Mouse (Mus musculus) liver, postnatal 0 days (tissue): ENCODE data around the gene Ddx49. TPM values are rescaled to one million over a fixed set of nuclear protein-coding genes. Genes with fewer than 3 reads are reported as not detected.
A peak's percentile ranks its signal among the peaks of the same experiment; 100 is the strongest.

Experiments used
- ATAC-seq: fragments of 200-750 bp; cut with Nextera tagmentation; 2 replicates; pipeline ENCODE4 v1.8.0; 2017; ENCODE audit warnings: mild to moderate bottlenecking, moderate library complexity
- DNase-seq: peaks from one replicate; pipeline ENCODE4 v3.0.0-alpha.2; 2016
- H3K27ac ChIP-seq: fragments of 300-500 bp; sonication (generic); 2 replicates; pipeline ENCODE4 v1.5.1; 2014; ENCODE audit warnings: antibody characterized with exemption, moderate library complexity, mild to moderate bottlenecking, low read depth
- H3K27me3 ChIP-seq: fragments of 300-500 bp; sonication (generic); 2 replicates; pipeline ENCODE4 v1.6.1; 2014; ENCODE audit warnings: low read length, control low read depth, mixed read lengths; ENCODE audit not compliant: insufficient read depth
- H3K36me3 ChIP-seq: fragments of 300-500 bp; sonication (generic); replicated peaks from 2 replicates; pipeline ENCODE4 v1.6.1; 2014; ENCODE audit warnings: mild to moderate bottlenecking, control low read depth, low read length, moderate library complexity, mixed read lengths; ENCODE audit not compliant: insufficient read depth
- H3K4me1 ChIP-seq: fragments of 300-500 bp; sonication (generic); 2 replicates; pipeline ENCODE4 v1.6.1; 2014; ENCODE audit warnings: antibody characterized with exemption, mild to moderate bottlenecking, control low read depth; ENCODE audit not compliant: insufficient read depth
- H3K4me2 ChIP-seq: fragments of 300-500 bp; sonication (generic); 2 replicates; pipeline ENCODE4 v1.6.1; 2014; ENCODE audit warnings: low read depth, mild to moderate bottlenecking, low read length, moderate library complexity, mixed read lengths
- H3K4me3 ChIP-seq: fragments of 300-500 bp; sonication (generic); 2 replicates; pipeline ENCODE4 v1.5.1; 2014; ENCODE audit warnings: low read depth, low read length
- H3K9ac ChIP-seq: fragments of 300-500 bp; sonication (generic); replicated peaks from 2 replicates; pipeline ENCODE4 v1.6.1; 2014; ENCODE audit warnings: mild to moderate bottlenecking, moderate library complexity
- H3K9me3 ChIP-seq: fragments of 300-500 bp; sonication (generic); 2 replicates; pipeline ENCODE4 v1.6.1; 2016; ENCODE audit warnings: mild to moderate bottlenecking, control low read depth, low read length, mixed read lengths
- CTCF ChIP-seq: sonication (generic); IDR thresholded peaks from 2 replicates; pipeline ENCODE4 v1.5.1; 2016; ENCODE audit warnings: antibody characterized with exemption, low read depth
- EP300 ChIP-seq: IDR thresholded peaks from 2 replicates; pipeline ENCODE4 v1.6.1; 2016; ENCODE audit warnings: antibody characterized with exemption, low read depth, mild to moderate bottlenecking
- WGBS: fragments of 180-500 bp; shearing (Covaris S2); extraction: QIAGEN DNeasy Blood & Tissue Kit; methylation state at CpG from one replicate; pipeline ENCODE4 v1.1.7; 2014; ENCODE audit not compliant: insufficient replicate concordance; 5-methylcytosine and 5-hydroxymethylcytosine counted together
- polyA plus RNA-seq: library from polyadenylated mRNA; unstranded; fragments of >200 nt; fragmentation: Nextera tagmentation; extraction: Ambion mirVana; gene quantifications from 2 replicates; pipeline ENCODE4 v1.2.1, GENCODE M21; 2015

Ddx49 gene
- polyA plus RNA-seq, 1 experiment from 2014 or later, result 15.2 TPM

DNA sequence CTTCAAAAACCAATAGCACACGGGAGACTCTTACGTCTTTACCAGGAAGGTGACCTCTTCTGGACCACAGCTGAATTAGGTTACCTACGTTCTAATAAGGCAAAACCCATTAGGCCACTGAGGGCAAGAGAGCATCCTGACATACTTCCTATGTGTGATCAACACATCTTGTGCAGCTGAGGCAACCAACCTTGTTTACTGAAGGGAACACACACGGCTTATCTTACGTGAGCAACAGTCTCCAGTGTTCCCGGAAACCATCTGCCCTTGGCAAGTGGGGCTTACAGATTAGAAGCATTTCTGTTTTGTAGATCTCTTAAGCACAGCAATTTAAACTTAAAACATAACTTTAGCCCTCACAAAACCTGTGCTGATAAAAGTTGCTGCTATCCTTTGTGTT, 25.2 kb upstream of the Ddx49 start:
- Histone ChIP-seq H3K27ac (peak overlapping the region; percentile 78), H3K36me3 (peaks cover 19% of the 10 kb centered on the region), H3K27me3 (no peaks in the 10 kb centered on the region), H3K4me1 (peaks cover 15% of the 10 kb centered on the region), H3K4me2 (no peak overlapping the region), H3K9ac (no peak overlapping the region), H3K9me3 (no peaks in the 10 kb centered on the region), H3K4me3 (no peak overlapping the region)
- ATAC-seq (peak; percentile 66), DNase-seq (no peak)
- TF ChIP-seq CTCF (no peak), EP300 (peak; percentile 96)
- 75% methylated on average over 6 of the region's 6 CpGs for WGBS

DNA sequence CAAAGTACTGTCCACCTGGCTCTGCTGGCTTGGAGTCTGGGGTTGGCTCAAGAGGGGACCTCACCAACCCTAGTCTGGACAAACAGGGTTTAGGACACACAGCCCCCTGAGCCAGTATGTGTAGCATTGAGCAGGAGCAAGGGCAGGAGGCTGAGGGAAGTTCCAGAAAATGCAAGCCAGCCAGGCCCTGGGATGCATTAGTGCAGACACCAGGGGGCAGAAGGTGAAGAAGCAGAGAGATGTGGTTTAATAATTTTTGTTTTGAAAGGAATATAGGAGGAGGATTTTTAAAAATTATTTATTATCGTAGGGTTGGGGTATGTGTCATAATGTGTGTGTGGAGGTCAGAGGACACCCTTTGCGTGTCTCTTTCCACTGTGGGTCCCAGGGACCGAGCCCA, 21.4 kb upstream of the Ddx49 start:
- WGBS, result 80% methylated on average over 3 of the region's 3 CpGs
- no peak overlapping the region for H3K4me2 ChIP-seq

DNA sequence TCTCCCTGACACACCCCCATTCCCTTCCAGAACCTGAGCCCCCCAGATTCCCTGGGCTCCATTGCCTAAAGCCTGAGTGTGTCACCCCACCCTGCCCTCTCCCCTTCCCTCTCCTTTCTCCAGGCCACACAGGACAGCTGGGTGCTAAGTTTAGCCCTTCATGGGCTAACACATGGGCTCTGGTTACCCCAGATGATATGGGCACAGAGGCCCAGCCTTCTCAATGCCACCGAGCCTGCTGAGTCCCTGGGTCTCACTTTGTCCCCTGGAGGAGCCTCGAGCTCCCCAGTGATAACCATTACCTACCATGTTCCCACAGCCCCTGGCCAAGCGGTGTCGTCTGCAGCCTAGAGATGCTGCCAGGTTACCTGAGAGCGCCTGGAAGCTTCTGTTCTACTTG, 15.6 kb upstream of the Ddx49 start:
- DNase-seq (no peak), ATAC-seq (no peak)
- H3K4me3 ChIP-seq, result no peak overlapping the region
- peaks cover 11% of the 10 kb centered on the region for H3K4me1 ChIP-seq
- H3K27ac ChIP-seq, result no peak overlapping the region
- no peak for TF ChIP-seq CTCF
- no peak for TF ChIP-seq EP300
- H3K9ac ChIP-seq, result no peak overlapping the region
- H3K36me3 ChIP-seq, result peaks cover 8% of the 10 kb centered on the region; the same call in 1 of the 2 replicates
- no peaks in the 10 kb centered on the region for H3K9me3 ChIP-seq
- peaks cover 29% of the 10 kb centered on the region for H3K27me3 ChIP-seq
- 78% methylated on average over 5 of the region's 5 CpGs for WGBS
- H3K4me2 ChIP-seq, result no peak overlapping the region

More for the DNA sequence above, 21.4 kb upstream of the Ddx49 start:
- no peak overlapping the region for H3K27ac ChIP-seq
- 0 out of 2 replicates have a peak, but pooled peaks cover 4% of the 10 kb centered on the region for H3K4me1 ChIP-seq
- ATAC-seq (no peak), DNase-seq (no peak)
- TF ChIP-seq CTCF (peak; percentile 44), EP300 (no peak)
- H3K9ac ChIP-seq, result no peak overlapping the region
- H3K9me3 ChIP-seq, result no peaks in the 10 kb centered on the region
- no peak overlapping the region for H3K4me3 ChIP-seq
- no peaks in the 10 kb centered on the region for H3K36me3 ChIP-seq
- no peaks in the 10 kb centered on the region for H3K27me3 ChIP-seq

DNA sequence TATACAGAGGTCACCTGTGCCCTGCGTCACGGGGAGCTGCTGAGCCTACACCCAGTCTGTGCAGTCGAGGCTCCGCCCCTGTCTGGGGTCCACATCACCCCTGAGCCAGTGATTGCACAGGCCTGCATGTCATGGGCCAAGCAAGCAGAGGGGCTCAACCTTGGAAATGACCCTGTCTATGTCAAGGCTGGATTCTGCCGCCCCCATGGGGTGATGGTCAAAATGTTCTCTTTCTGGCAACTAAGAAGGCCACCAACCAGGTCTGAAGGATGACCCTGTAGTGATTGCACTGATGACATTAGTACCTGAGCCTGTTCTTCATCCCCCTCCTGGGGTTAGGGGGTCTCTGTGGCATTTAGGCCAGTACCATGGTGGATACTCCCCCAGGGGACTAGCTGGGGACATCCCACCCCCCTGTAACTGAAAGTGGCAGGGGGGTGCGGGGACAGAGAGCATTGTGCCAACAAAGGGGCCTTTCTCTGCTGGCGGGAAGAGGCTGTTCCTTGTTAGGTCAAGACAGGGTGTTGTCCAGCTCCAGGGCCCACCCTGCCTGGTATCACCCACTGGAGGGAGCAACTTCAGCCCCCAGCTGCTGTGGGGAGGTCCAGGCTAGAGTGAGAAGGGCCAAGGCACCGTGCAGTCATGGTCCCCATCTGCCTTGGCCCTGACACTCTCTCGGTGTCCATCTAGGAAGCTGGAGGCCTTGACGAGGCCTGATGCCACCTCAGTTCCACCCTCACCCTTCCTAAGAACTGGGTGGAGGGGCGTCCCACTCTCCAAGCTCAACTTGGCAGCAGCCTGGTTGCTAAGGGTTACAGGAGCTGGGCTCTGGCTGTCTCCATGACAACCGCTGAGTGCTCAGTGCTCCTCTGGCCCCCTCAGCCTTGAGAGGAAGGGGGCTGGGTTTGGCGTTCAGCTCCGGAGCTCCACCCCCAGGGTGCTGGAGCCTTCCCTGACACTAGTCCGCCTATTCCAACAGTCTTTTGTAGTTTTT, 14.5 kb upstream of the Ddx49 start:
- no peak overlapping the region for H3K4me2 ChIP-seq
- H3K27ac ChIP-seq, result no peak overlapping the region
- ATAC-seq (0 out of 2 replicates have a peak, but pooled peaks have one; percentile 2), DNase-seq (no peak)
- WGBS, result 27% methylated on average over 15 of the region's 15 CpGs
- peaks cover 14% of the 10 kb centered on the region; the same call in 1 of the 2 replicates for H3K36me3 ChIP-seq
- H3K4me3 ChIP-seq, result no peak overlapping the region
- H3K4me1 ChIP-seq, result peaks cover 11% of the 10 kb centered on the region
- H3K27me3 ChIP-seq, result peaks cover 29% of the 10 kb centered on the region
- TF ChIP-seq EP300 (no peak), CTCF (no peak)
- no peaks in the 10 kb centered on the region for H3K9me3 ChIP-seq
- H3K9ac ChIP-seq, result no peak overlapping the region

DNA sequence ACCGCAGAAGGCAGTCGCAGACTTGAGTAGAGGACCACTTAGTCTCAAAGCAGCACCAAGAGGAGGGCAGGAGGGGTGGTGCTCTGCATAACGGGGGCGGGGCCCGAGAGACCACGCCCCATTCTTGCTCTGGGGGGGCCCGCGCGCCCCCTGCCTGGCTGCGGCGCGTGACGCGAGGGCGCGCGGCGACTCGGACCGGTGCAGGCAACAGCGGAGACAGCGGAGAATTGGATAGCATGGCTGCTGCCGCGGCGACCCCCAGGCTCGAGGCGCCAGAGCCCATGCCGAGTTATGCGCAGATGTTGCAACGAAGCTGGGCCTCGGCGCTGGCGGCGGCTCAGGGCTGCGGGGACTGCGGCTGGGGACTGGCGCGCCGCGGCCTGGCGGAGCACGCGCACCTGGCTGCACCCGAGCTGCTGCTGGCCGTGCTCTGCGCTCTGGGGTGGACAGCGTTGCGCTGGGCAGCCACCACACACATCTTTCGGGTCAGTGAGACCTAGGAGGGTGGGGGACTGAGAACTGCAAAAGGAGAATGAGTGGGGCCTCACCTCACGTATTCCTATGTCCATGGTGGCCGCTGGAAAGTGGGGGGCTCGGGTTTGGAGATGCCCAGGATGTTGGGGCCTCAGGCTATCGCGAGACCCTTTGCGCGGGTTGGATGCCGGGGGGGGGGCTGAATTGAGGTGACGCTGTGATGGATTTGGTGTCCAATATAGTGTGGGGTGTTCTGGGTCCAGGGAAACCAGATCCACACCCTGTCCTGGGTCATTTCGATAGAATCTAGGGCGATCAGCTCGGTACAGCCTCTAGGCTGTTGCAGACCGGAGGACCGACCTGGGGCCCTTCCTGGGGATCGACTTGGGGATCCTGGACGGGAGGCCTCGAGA, 13.6 kb upstream of the Ddx49 start, which contains the start of gene Cers1:
Gene Cers1 (plus strand): TSS at position 152 of the 887 bp plus-strand sequence.
- H3K4me1 ChIP-seq, result peaks cover 11% of the 10 kb centered on the region
- peak within 1 kb of the TSS; percentile 79 for H3K4me2 ChIP-seq
- H3K9ac ChIP-seq, result no peak within 1 kb of the TSS
- DNase-seq (peak; percentile 41), ATAC-seq (peak; percentile 49)
- TF ChIP-seq EP300 (no peak), CTCF (no peak)
- peak within 1 kb of the TSS; percentile 48 for H3K4me3 ChIP-seq
- 5% methylated on average over 65 of the region's 66 CpGs for WGBS
- no peaks in the 10 kb centered on the region for H3K9me3 ChIP-seq
- peaks cover 29% of the 10 kb centered on the region for H3K27me3 ChIP-seq
- H3K36me3 ChIP-seq, result peaks cover 15% of the 10 kb centered on the region; the same call in 1 of the 2 replicates
- no peak within 1 kb of the TSS for H3K27ac ChIP-seq

DNA sequence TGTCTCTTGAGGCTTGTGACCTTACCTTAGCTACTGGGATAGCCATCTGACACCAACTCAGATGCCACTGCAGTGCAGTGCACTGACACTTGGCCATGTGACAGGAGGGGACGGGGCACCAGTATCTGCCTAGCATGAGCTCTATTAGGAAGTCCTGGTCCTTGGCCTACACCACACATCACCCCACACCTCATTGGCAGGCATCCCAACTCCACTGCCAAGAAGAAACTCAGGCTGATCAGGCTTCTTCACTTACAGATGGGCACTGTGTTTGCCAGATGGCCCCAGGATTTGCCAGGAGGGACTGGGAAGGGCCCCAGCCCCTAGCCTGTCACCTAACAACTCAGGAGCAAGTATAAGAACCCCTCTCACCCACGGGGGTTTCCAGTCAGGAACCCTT, 11.1 kb upstream of the Ddx49 start:
- Histone ChIP-seq H3K36me3 (peaks cover 32% of the 10 kb centered on the region), H3K4me1 (peaks cover 11% of the 10 kb centered on the region), H3K4me3 (no peak overlapping the region), H3K9me3 (no peaks in the 10 kb centered on the region), H3K27ac (no peak overlapping the region), H3K9ac (no peak overlapping the region), H3K27me3 (peaks cover 29% of the 10 kb centered on the region), H3K4me2 (no peak overlapping the region)
- no peak for ATAC-seq
- WGBS, result 75% methylated on average over 2 of the region's 2 CpGs
- DNase-seq, result no peak
- TF ChIP-seq EP300 (no peak), CTCF (no peak)
